Mouse (Mus musculus) stomach, embryonic 14.5 days (tissue): Measurements from ENCODE around the gene Cdv3. TPM values are rescaled to one million over a fixed set of nuclear protein-coding genes. Genes with fewer than 3 reads are reported as not detected.

Source experiments
- ATAC-seq: fragments of 200-750 bp; cut with Nextera tagmentation; 2 replicates; pipeline ENCODE4 v1.8.0; 2017; ENCODE audit warnings: low read depth, moderate TSS enrichment; ENCODE audit not compliant: insufficient number of reproducible peaks, insufficient read depth, low FRiP score
- H3K27ac ChIP-seq: fragments of 300-500 bp; sonication (generic); 2 replicates; pipeline ENCODE4 v1.5.1; 2014; ENCODE audit warnings: mild to moderate bottlenecking, low read length, moderate library complexity, mixed read lengths
- H3K27me3 ChIP-seq: fragments of 300-500 bp; sonication (generic); 2 replicates; pipeline ENCODE4 v1.6.1; 2014; ENCODE audit warnings: low read length, control low read depth, mixed read lengths; ENCODE audit not compliant: control insufficient read depth, insufficient read depth
- H3K36me3 ChIP-seq: fragments of 300-500 bp; sonication (generic); 2 replicates; pipeline ENCODE4 v1.6.1; 2014; ENCODE audit warnings: mild to moderate bottlenecking, control low read depth, low read length, moderate library complexity, mixed read lengths; ENCODE audit not compliant: control insufficient read depth, insufficient read depth
- H3K4me1 ChIP-seq: fragments of 300-500 bp; sonication (generic); 2 replicates; pipeline ENCODE4 v1.6.1; 2014; ENCODE audit warnings: low read length, control low read depth, mixed read lengths; ENCODE audit not compliant: control insufficient read depth, insufficient read depth
- H3K4me2 ChIP-seq: fragments of 300-500 bp; sonication (generic); replicated peaks from 2 replicates; pipeline ENCODE4 v1.6.1; 2014; ENCODE audit warnings: low read depth, low read length, control low read depth
- H3K4me3 ChIP-seq: fragments of 300-500 bp; sonication (generic); 2 replicates; pipeline ENCODE4 v1.5.1; 2014; ENCODE audit warnings: low read depth, low read length, control low read depth
- H3K9ac ChIP-seq: fragments of 300-500 bp; sonication (generic); replicated peaks from 2 replicates; pipeline ENCODE4 v1.6.1; 2014; ENCODE audit warnings: low read depth, mild to moderate bottlenecking, control low read depth, low read length, moderate library complexity, mixed read lengths
- H3K9me3 ChIP-seq: fragments of 300-500 bp; sonication (generic); 2 replicates; pipeline ENCODE4 v1.6.1; 2016; ENCODE audit warnings: low read depth, low read length, control low read depth; ENCODE audit not compliant: control insufficient read depth
- WGBS: fragments of 180-500 bp; shearing (Covaris S2); extraction: QIAGEN DNeasy Blood & Tissue Kit; methylation state at CpG from one replicate; pipeline ENCODE4 v1.1.7; 2014; 5-methylcytosine and 5-hydroxymethylcytosine counted together
- polyA plus RNA-seq: library from polyadenylated mRNA; unstranded; fragments of >200 nt; fragmentation: Nextera tagmentation; extraction: Ambion mirVana; gene quantifications from 2 replicates; pipeline ENCODE4 v1.2.1, GENCODE M21; 2014

Cdv3 gene
- polyA plus RNA-seq, 1 experiment from 2014 or later: 69.0 TPM

DNA sequence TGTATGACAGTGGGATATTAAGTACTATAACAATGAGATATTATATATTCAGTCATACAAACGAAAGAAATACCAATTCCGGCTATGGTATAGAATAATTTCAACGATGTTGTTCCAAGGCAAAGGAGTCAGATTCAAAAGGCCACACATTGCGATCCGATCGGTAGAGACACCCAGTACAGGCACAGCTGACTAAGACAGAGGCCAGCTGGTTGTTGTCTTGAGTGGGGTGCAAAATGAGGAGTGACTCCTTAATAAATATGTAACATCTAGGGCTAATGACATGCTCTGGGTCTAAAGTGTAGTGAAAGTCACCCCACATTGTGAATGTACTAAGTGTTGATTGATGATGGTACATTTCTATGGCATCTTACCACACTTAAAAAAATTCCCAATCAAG, 23.6 kb upstream of the Cdv3 start:
- Histone ChIP-seq H3K27me3 (no peaks in the 10 kb centered on the region), H3K9ac (no peak overlapping the region), H3K27ac (no peak overlapping the region), H3K4me1 (peaks cover 5% of the 10 kb centered on the region; the same call in 1 of the 2 replicates), H3K4me3 (no peak overlapping the region), H3K9me3 (no peaks in the 10 kb centered on the region), H3K4me2 (no peak overlapping the region), H3K36me3 (no peaks in the 10 kb centered on the region)
- no peak for ATAC-seq
- 81% methylated on average over 6 of the region's 6 CpGs for WGBS

- Histone ChIP-seq H3K27me3 (no peaks in the 10 kb centered on the region), H3K4me3 (no peak overlapping the region), H3K4me1 (peaks cover 5% of the 10 kb centered on the region; the same call in 1 of the 2 replicates), H3K36me3 (no peaks in the 10 kb centered on the region), H3K9ac (no peak overlapping the region), H3K9me3 (no peaks in the 10 kb centered on the region), H3K27ac (no peak overlapping the region), H3K4me2 (no peak overlapping the region)
- ATAC-seq: no peak
- WGBS: 40% methylated on average over 10 of the region's 10 CpGs
Observed at GRCm38 (mm10) chr9:103387011-103387653, 21.5 kb upstream of the Cdv3 start.

- no peak overlapping the region for H3K4me3 ChIP-seq
- no peak overlapping the region for H3K4me2 ChIP-seq
- no peak overlapping the region for H3K9ac ChIP-seq
- H3K36me3 ChIP-seq: no peaks in the 10 kb centered on the region
- no peak overlapping the region for H3K27ac ChIP-seq
- no peaks in the 10 kb centered on the region for H3K27me3 ChIP-seq
- no peaks in the 10 kb centered on the region for H3K9me3 ChIP-seq
- peaks cover 5% of the 10 kb centered on the region; the same call in 1 of the 2 replicates for H3K4me1 ChIP-seq
- 30% methylated on average over 5 of the region's 5 CpGs for WGBS
- no peak for ATAC-seq
Observed at GRCm38 (mm10) chr9:103386573-103386972, 20.9 kb upstream of the Cdv3 start.

DNA sequence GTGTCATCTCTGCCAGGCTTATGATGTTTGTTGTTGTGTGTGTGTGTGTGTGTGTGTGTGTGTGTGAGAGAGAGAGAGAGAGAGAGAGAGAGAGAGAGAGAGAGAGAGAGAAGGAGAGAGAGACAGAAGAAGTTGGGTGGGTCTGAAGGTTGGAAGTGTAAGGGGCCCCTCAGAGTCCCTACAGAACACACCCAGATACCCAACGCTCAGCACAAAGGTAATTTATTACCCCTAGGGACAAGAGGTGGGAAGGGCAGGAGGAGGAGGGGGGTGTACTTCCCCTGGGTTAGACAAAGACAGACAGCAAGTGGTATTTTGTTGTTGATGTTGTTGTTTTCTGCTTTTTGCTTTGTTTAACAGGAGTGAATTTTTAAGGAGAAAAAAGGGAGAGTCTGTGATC, 20.0 kb upstream of the Cdv3 start:
- no peak for ATAC-seq
- Histone ChIP-seq H3K4me3 (no peak overlapping the region), H3K9me3 (no peaks in the 10 kb centered on the region), H3K9ac (no peak overlapping the region), H3K4me2 (no peak overlapping the region), H3K4me1 (peaks cover 5% of the 10 kb centered on the region; the same call in 1 of the 2 replicates), H3K27me3 (no peaks in the 10 kb centered on the region), H3K27ac (no peak overlapping the region), H3K36me3 (no peaks in the 10 kb centered on the region)
- WGBS: 14% methylated on average over 1 of the region's 1 CpGs

GRCm38 (mm10) chr9:103384141-103384796, 18.6 kb upstream of the Cdv3 start:
- Histone ChIP-seq H3K9me3 (no peaks in the 10 kb centered on the region), H3K4me1 (peaks cover 5% of the 10 kb centered on the region; the same call in 1 of the 2 replicates), H3K27me3 (no peaks in the 10 kb centered on the region), H3K27ac (no peak overlapping the region), H3K4me3 (no peak overlapping the region), H3K36me3 (no peaks in the 10 kb centered on the region), H3K4me2 (no peak overlapping the region), H3K9ac (no peak overlapping the region)
- WGBS: 63% methylated on average over 4 of the region's 4 CpGs
- no peak for ATAC-seq

GRCm38 (mm10) chr9:103383576-103383975, 17.9 kb upstream of the Cdv3 start:
- Histone ChIP-seq H3K9ac (no peak overlapping the region), H3K4me1 (peaks cover 5% of the 10 kb centered on the region; the same call in 1 of the 2 replicates), H3K4me3 (no peak overlapping the region), H3K9me3 (no peaks in the 10 kb centered on the region), H3K27ac (no peak overlapping the region), H3K4me2 (no peak overlapping the region), H3K27me3 (no peaks in the 10 kb centered on the region), H3K36me3 (no peaks in the 10 kb centered on the region)
- ATAC-seq: no peak
- 98% methylated on average over 1 of the region's 1 CpGs for WGBS

DNA sequence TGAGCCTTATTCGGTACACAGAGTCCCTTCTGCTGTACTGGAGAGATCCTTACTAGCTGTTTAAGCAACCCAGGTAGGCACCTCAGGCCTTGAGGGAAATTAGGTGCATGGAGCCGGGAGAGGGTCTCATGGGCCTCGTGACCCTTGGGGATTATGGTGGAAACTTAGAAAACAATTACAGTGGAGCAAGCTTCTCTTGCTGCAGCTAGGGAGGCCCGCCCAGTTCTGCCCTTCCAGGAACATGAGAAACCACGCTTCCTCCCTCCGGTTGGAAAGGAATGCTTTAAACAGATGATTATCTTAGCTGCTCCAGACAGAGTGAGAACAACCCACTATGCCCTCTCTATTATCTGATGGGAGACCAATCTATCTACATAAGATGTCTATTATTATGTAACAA, 17.3 kb upstream of the Cdv3 start:
- Histone ChIP-seq H3K4me2 (no peak overlapping the region), H3K4me1 (peaks cover 5% of the 10 kb centered on the region; the same call in 1 of the 2 replicates), H3K9me3 (no peaks in the 10 kb centered on the region), H3K27ac (no peak overlapping the region), H3K27me3 (no peaks in the 10 kb centered on the region), H3K36me3 (no peaks in the 10 kb centered on the region), H3K9ac (no peak overlapping the region), H3K4me3 (no peak overlapping the region)
- no peak for ATAC-seq
- 31% methylated on average over 6 of the region's 6 CpGs for WGBS

- no peak for ATAC-seq
- Histone ChIP-seq H3K9ac (no peak overlapping the region), H3K36me3 (no peaks in the 10 kb centered on the region), H3K4me1 (no peaks in the 10 kb centered on the region), H3K9me3 (no peaks in the 10 kb centered on the region), H3K4me2 (no peak overlapping the region), H3K4me3 (no peak overlapping the region), H3K27ac (no peak overlapping the region), H3K27me3 (no peaks in the 10 kb centered on the region)
- WGBS: 89% methylated on average over 4 of the region's 4 CpGs
Observed at GRCm38 (mm10) chr9:103380566-103380965, 14.9 kb upstream of the Cdv3 start.
